Mouse (Mus musculus) limb, embryonic 10.5 days (tissue): ENCODE results near the gene Bcl11b. TPM values are rescaled to one million over a fixed set of nuclear protein-coding genes. Genes with fewer than 3 reads are reported as not detected.

Source experiments
- DNase-seq: peaks from one replicate; pipeline ENCODE4 v3.0.0-alpha.2; 2017; ENCODE audit warnings: low spot score
- H3K27ac ChIP-seq: fragments of 300-500 bp; sonication (generic); 2 replicates; pipeline ENCODE4 v1.5.1; 2016; ENCODE audit warnings: mild to moderate bottlenecking
- H3K27me3 ChIP-seq: fragments of 300-500 bp; sonication (generic); 2 replicates; pipeline ENCODE4 v1.6.1; 2016; ENCODE audit warnings: low read depth, mild to moderate bottlenecking; ENCODE audit not compliant: poor library complexity, severe bottlenecking
- H3K36me3 ChIP-seq: fragments of 300-500 bp; sonication (generic); 2 replicates; pipeline ENCODE4 v1.6.1; 2016; ENCODE audit warnings: mild to moderate bottlenecking, moderate library complexity
- H3K4me1 ChIP-seq: fragments of 300-500 bp; sonication (generic); 2 replicates; pipeline ENCODE4 v1.6.1; 2016
- H3K4me3 ChIP-seq: fragments of 300-500 bp; sonication (generic); 2 replicates; pipeline ENCODE4 v1.5.1; 2016; ENCODE audit warnings: mild to moderate bottlenecking, moderate library complexity
- H3K9me3 ChIP-seq: fragments of 300-500 bp; sonication (generic); replicated peaks from 2 replicates; pipeline ENCODE4 v1.6.1; 2016; ENCODE audit warnings: mild to moderate bottlenecking
- WGBS: fragments of 180-500 bp; shearing (Covaris S2); methylation state at CpG from one replicate; pipeline ENCODE4 v1.1.7; 2016; 5-methylcytosine and 5-hydroxymethylcytosine counted together
- polyA plus RNA-seq: library from polyadenylated mRNA; unstranded; fragments of >200 nt; fragmentation: Nextera tagmentation; extraction: Ambion mirVana; gene quantifications from 2 replicates; pipeline ENCODE4 v1.2.1, GENCODE M21; 2016

Gene Bcl11b
- polyA plus RNA-seq, 1 experiment from 2014 or later, result 7.8 TPM

DNA sequence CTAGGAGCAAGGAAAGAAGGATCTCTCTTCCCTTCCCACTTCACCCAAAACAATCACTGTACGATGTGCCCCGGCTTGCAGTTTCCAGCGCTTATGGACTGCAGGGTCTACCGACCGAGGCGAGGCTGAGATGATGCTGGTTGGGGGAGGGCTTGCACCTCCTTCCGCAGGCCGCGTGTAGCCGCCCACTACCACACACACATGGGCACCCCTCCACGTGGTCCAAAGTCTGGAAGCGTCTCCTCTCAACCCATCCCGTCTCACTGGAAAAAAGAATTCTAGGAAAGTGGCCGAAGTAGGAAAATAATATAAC, 2.0 kb upstream of the Bcl11b start:
- 2% methylated on average over 14 of the region's 14 CpGs for WGBS
- Histone ChIP-seq H3K36me3 (no peaks in the 10 kb centered on the region), H3K9me3 (no peaks in the 10 kb centered on the region), H3K4me1 (peaks cover 53% of the 10 kb centered on the region), H3K27me3 (peaks cover 39% of the 10 kb centered on the region), H3K27ac (peak overlapping the region; percentile 99), H3K4me3 (peak overlapping the region; percentile 88)
- DNase-seq, result no peak

DNA sequence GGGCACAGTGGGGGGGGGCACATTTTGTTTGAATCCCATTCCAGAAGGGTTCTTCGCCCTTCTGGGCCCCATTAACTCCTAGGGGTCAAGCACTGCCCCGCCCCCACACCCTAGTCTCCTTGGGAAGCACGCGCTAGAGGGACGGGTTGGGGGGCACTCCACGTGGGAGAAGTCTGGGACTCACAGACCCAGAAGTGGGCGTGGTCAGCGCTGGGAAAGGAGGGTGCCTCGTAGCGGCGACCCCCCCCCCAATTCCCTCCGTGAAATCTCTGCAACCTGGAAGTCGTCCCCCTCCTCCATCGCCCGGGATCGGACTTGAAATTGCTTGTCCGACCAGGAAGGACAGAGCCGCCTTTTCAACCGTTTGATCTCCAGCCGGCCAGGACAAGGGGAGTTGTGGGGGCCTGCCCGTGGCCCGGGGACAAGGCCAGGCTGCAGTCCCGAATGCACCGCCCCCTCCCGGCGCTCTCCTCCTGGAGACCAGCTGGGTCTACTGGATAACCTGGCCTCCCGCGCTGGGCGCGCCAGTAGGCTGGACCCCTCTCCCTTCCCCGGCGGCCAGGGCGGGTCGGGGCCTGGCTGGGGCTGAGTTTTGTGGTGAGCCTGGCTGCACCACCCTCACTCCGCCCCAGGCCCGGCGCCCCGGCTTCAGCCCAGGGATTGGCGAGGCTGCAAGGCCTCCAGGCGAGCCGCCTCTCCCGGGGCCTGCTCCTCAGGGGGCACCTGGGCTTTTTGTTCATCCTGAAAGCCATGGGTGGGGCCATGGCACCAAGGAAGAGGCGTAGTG, 1.5 kb upstream of the Bcl11b start:
- Histone ChIP-seq H3K36me3 (no peaks in the 10 kb centered on the region), H3K4me3 (peak overlapping the region; percentile 88), H3K27ac (peak overlapping the region; percentile 99), H3K4me1 (peaks cover 53% of the 10 kb centered on the region), H3K9me3 (no peaks in the 10 kb centered on the region), H3K27me3 (peaks cover 45% of the 10 kb centered on the region)
- DNase-seq, result peak; percentile 87
- WGBS, result under 1% methylated on average over 43 of the region's 43 CpGs

DNA sequence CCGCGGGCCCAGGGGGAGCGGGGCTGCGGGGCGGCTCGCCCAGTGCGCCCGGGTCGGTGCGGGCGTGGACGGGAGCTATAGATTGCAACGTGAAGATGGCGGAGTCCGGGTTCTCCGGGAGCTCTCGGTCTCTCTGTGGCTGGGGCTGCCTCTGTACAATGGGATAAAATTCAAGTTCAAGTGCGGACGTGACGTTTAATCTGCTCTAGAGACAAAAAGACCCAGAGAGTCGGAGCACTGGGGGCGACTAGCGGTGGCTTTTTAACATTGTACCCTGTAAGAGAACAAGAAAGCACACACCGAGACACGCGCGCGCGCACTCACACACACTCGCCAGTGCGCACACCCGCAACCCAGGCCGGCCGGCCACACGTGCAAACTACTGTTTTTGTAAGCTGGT, 526 bp upstream of the Bcl11b start:
- peaks cover 47% of the 10 kb centered on the region for H3K4me1 ChIP-seq
- under 1% methylated on average over 35 of the region's 35 CpGs for WGBS
- no peaks in the 10 kb centered on the region for H3K9me3 ChIP-seq
- H3K27ac ChIP-seq, result peak overlapping the region; percentile 99
- peak; percentile 91 for DNase-seq
- peak overlapping the region; percentile 88 for H3K4me3 ChIP-seq
- peaks cover 52% of the 10 kb centered on the region for H3K27me3 ChIP-seq
- no peaks in the 10 kb centered on the region for H3K36me3 ChIP-seq

DNA sequence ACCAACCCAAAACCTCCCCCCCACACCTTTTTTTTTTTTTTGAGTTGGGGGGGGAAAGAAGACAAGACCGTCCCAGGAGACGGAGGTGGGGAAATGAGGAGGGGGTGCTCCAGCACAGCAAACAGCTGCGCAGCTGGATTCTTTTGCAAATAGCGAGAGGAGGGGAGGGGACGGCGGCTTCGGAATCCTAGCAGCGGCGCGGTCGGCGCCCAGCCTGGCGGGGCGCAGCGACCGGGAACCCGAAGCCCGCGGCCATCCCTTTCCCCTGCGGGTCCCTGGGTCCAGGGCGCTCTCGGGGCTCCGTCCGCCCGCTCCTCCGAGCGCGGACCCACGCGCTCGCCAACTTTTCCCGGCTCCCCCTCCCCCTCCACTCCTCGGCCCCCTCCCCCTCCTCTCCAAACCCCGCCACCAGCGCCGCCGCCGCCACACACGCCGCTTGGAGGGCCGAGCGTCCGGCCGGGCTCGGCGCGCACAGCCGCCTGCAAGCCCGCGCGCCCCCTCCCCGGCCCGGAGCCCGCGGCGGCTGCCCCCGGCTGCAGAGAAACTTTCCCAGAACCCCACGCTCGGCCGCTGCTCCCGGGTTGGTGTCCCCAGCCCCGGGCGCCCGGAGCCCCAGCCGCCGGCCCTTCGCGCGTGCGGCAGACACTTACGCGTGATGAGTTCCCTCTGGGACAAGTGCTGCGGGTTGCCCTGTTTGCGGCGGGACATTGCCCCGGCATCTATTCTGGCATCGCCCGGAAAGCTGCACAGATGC, 789 bp downstream of the Bcl11b start:
- peak overlapping the region; percentile 99 for H3K27ac ChIP-seq
- peaks cover 48% of the 10 kb centered on the region for H3K27me3 ChIP-seq
- no peaks in the 10 kb centered on the region for H3K36me3 ChIP-seq
- peak; percentile 84 for DNase-seq
- no peaks in the 10 kb centered on the region for H3K9me3 ChIP-seq
- WGBS, result under 1% methylated on average over 71 of the region's 78 CpGs
- peaks cover 59% of the 10 kb centered on the region for H3K4me1 ChIP-seq
- H3K4me3 ChIP-seq, result peak overlapping the region; percentile 88

DNA sequence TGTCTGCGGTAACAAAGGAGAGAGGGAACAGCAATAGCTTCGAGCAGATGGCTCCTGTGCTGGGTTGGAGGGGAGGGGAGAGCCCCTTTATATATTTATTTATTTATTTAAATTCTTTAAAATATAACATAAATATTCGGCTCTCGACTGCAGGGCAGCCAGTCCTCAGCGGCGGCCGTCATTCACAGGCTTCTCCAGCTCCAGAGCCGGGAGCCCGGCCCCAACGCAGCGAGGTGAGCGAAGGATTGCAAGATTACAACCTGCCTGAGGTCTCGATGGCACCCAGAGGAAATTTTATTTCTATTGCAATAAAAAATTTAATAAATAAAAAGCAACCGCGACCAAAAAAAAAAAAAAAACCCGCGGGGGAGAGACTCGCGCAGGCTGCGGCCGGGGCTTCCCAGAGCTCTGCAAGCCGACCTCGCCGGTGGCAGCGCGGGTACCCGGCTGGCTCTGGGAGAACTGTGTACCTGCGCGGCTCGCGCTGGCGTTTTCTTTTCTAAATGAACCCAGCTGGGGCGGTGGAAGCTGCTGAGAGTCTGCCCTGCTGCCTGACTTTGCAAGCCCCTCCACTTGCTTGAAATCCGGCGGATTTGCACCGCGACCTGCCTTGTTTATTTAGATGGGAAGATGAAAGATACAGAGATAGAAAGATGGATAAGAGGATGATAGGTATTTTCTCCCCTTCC, 1.6 kb downstream of the Bcl11b start:
- peak; percentile 72 for DNase-seq
- peak overlapping the region; percentile 88 for H3K4me3 ChIP-seq
- H3K27me3 ChIP-seq, result peaks cover 48% of the 10 kb centered on the region
- WGBS, result 2% methylated on average over 37 of the region's 37 CpGs
- no peaks in the 10 kb centered on the region for H3K9me3 ChIP-seq
- no peaks in the 10 kb centered on the region for H3K36me3 ChIP-seq
- peak overlapping the region; percentile 99 for H3K27ac ChIP-seq
- H3K4me1 ChIP-seq, result peaks cover 67% of the 10 kb centered on the region

DNA sequence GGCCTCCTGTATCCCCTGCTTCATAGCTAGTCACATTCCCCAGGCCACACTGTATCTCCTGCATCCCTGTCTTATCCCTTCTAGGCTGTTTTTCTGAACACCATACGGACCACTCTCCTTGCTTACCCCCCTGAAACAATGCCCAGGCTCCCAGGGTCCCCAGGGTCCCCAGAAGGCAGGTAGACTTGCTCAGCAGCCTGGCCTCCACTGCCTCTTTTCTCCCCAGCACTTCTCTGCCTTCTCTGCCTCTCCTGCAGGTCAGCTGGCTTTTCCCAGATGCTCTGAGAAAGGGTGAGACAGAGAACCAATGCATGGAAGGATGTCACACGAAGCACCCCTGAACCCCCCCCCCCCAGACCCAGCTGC, 2.7 kb downstream of the Bcl11b start:
- H3K4me1 ChIP-seq, result peaks cover 68% of the 10 kb centered on the region
- peaks cover 44% of the 10 kb centered on the region for H3K27me3 ChIP-seq
- peak overlapping the region; percentile 46; the same call in 1 of the 2 replicates for H3K27ac ChIP-seq
- no peaks in the 10 kb centered on the region for H3K36me3 ChIP-seq
- DNase-seq, result peak; percentile 41
- H3K9me3 ChIP-seq, result no peaks in the 10 kb centered on the region
- H3K4me3 ChIP-seq, result peak overlapping the region; percentile 88
- 23% methylated on average over 2 of the region's 2 CpGs for WGBS

DNA sequence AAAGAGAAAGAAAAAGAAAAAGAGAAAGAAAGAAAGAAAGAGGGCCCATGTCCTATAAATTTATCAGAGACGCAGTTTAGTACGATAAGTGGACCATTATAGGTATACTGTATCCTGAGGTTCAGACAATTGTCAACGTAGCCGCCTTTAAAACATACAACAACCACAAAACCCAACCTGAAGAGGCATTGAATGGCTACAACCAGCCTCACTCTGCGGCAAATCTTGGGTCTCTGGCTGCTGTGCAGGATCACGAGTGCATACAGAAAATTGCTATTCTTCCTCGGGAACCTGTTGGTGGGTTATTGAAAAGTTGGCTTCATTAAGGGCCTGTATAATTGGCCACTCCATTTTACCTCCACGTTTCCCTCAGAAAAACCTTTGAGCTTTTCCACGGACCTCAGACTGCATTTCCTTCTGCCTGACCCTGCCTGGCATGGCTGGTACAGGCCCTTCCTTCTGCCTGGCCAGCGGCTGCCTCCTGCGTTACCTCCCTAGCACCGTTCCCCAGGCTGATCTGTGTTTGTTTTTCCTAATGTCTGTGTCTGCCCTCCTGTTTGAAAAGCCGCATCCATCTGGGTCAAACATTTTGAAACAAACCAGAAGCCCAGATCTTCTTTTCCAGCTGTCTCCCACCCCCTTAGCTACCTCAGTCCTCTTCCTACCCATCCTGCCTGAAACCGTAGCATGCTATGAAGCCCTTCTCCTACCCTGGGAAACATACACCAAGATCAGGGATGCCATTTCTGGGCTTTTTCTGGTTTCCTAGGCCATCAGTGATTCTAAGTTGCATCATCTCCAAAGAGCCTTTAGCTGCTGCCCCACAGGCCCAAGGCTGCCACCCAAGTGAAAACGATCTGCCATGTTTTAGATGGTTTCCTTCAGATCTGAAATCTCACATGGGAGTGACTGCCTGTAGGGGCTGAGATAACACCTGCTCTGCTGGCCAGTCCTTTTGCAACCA, 3.4 kb downstream of the Bcl11b start:
- H3K27me3 ChIP-seq, result peaks cover 38% of the 10 kb centered on the region
- no peak overlapping the region for H3K27ac ChIP-seq
- no peak for DNase-seq
- WGBS, result 53% methylated on average over 15 of the region's 15 CpGs
- peak overlapping the region; percentile 88 for H3K4me3 ChIP-seq
- peaks cover 68% of the 10 kb centered on the region for H3K4me1 ChIP-seq
- no peaks in the 10 kb centered on the region for H3K36me3 ChIP-seq
- H3K9me3 ChIP-seq, result no peaks in the 10 kb centered on the region

DNA sequence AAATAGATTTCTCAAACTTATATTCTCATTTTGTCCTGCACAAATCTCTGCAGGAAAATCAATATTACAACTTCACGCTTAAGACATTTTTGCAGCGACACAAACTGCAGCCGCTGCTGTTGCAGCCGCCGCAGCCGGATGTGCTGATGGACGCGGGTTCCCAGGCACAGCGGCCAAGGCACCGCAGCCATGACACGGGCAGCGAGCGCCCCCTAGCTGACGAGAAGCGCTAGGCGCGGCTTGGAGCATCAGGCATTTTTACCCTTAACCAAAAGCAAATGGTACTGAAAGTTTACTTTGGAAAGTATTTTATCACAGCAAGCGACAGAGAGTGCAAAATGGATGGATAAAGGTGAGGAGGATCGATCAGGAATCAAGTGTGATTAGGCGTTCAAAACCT, 4.7 kb downstream of the Bcl11b start:
- Histone ChIP-seq H3K4me3 (peak overlapping the region; percentile 14; the same call in 1 of the 2 replicates), H3K27me3 (peaks cover 39% of the 10 kb centered on the region), H3K27ac (no peak overlapping the region), H3K9me3 (no peaks in the 10 kb centered on the region), H3K4me1 (peaks cover 71% of the 10 kb centered on the region), H3K36me3 (no peaks in the 10 kb centered on the region)
- DNase-seq, result peak; percentile 95
- WGBS, result 3% methylated on average over 20 of the region's 20 CpGs

DNA sequence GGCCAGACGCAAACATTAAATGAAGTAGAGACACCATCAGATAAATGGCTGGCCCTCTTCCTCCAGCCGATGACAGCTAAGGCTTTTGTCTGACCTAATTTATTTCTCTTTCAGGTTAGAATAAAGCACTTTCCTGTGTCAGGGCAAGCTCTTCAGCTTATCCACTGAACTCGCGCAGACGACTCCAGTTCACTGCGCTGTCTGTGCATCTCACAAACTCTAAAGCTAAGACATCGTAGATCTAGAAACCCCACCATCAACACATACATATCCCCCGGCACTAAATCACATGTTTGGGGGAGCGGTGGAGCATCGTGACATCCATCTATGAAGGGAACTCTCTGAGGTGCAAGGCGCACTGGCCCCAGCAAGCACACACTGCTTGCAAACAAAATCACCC, 5.5 kb downstream of the Bcl11b start:
- 58% methylated on average over 11 of the region's 11 CpGs for WGBS
- Histone ChIP-seq H3K4me3 (no peak overlapping the region), H3K4me1 (peaks cover 78% of the 10 kb centered on the region)

DNA sequence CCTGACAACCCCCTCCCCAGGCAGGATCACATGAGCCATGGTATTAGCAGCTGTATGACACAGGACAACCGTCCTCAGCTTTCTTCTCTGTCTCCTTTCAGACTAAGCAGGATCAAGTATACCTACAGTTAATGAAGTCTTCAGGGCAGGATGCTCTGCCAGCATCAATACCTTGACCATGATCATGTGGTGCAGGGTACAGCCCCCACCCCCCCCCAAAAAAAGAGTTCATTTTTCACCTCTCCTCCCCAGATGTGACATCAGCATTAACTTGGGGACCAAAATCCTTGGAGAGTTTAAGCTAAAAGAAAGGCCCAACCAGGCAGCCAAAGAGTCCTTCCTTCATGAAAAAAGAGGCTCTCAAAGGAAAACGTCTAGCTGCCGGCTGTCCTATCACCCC, 6.2 kb downstream of the Bcl11b start:
- Histone ChIP-seq H3K27ac (no peak overlapping the region), H3K4me3 (no peak overlapping the region), H3K9me3 (no peaks in the 10 kb centered on the region), H3K27me3 (peaks cover 39% of the 10 kb centered on the region), H3K4me1 (peaks cover 84% of the 10 kb centered on the region), H3K36me3 (no peaks in the 10 kb centered on the region)
- DNase-seq, result no peak
- 43% methylated on average over 3 of the region's 3 CpGs for WGBS

More for the DNA sequence above, 5.5 kb downstream of the Bcl11b start:
- Histone ChIP-seq H3K27ac (no peak overlapping the region), H3K9me3 (no peaks in the 10 kb centered on the region), H3K27me3 (peaks cover 39% of the 10 kb centered on the region), H3K36me3 (no peaks in the 10 kb centered on the region)
- DNase-seq, result no peak

DNA sequence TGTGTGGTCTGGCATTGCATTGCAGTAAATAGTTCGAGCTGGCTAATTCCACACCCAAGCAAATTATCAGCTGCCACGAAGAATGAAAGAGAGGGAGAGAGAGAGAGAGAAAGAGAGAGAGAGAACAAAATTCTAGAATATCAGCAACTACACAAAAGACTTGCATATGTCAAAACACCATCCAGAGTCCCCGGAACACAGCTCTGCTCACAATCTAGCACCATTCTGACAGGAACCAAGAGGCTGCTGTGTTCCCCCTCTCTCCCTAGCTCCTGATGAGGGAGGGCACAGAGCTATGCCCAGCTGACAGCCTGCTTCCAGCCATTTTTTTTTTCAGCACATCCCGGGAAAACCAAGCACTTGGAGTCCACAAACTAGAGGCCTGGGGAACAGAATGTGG, 6.6 kb downstream of the Bcl11b start:
- no peaks in the 10 kb centered on the region for H3K9me3 ChIP-seq
- H3K27me3 ChIP-seq, result peaks cover 39% of the 10 kb centered on the region
- no peak for DNase-seq
- no peak overlapping the region for H3K27ac ChIP-seq
- H3K4me1 ChIP-seq, result peaks cover 84% of the 10 kb centered on the region
- WGBS, result 37% methylated on average over 4 of the region's 4 CpGs
- H3K4me3 ChIP-seq, result no peak overlapping the region
- H3K36me3 ChIP-seq, result no peaks in the 10 kb centered on the region

DNA sequence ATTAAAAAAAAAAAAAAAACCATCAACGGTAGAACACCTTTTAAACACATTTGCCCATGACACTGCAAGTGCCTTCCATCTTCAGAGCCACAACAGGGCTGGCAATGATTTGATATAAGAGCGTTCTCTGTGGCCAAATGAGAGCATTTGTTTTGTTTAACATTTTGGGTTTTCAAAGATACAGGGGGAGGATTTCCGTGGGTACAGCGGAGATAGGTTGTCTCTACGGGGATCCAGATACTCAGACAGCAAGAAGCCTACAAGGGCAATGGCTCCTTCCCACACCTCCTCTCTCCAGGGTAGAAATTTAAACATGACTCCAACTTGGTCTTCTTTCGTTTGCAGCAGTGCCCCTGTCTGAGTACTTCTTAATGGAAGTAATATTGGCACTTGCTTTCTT, 7.2 kb downstream of the Bcl11b start:
- no peak overlapping the region for H3K27ac ChIP-seq
- peaks cover 86% of the 10 kb centered on the region for H3K4me1 ChIP-seq
- no peaks in the 10 kb centered on the region for H3K9me3 ChIP-seq
- DNase-seq, result no peak
- 76% methylated on average over 6 of the region's 6 CpGs for WGBS
- H3K4me3 ChIP-seq, result no peak overlapping the region
- peaks cover 40% of the 10 kb centered on the region for H3K27me3 ChIP-seq
- no peaks in the 10 kb centered on the region for H3K36me3 ChIP-seq
